Mouse (Mus musculus): ENCODE data around the gene Hsp90ab1. TPM values are rescaled to one million over a fixed set of nuclear protein-coding genes. Genes with fewer than 3 reads are reported as not detected.
A peak's percentile ranks its signal among the peaks of the same experiment; 100 is the strongest.

Hsp90ab1 gene
- polyA plus RNA-seq, 1 experiment = 3,708 TPM

DNA sequence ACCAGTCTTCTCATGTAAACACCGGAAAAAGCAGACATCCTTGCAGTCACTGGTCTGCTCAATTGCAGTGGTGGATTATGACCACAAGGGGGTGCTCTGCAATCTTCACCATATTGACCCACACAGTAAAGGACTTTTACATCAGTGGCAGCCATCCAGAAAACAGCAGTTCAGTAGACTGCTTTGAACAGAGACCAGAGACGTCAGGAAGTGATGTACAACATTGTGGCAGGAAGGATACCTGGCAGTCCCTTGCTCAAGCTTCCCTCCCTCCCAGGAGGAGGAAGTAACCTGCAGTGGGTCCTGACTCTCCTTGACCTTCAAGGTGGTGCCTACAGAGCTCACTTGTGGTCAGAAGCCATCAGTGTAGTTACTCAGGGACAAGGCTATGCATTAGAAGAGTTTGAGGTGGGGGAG lies 8.5 kb upstream of the Hsp90ab1 start:
- no peak overlapping the region for H3K9ac ChIP-seq (ENCODE audit: low read depth, poor library complexity, severe bottlenecking)
- H3K4me3 ChIP-seq (ENCODE audit: low read depth, low read length) = no peak overlapping the region
- TF ChIP-seq POLR2A (IDR thresholded peaks at IDR 0.05; ENCODE audit: insufficient read depth, low read length) (no peak), CTCF (IDR thresholded peaks at IDR 0.05; ENCODE audit: low read depth, low read length) (peak; percentile 14)
- H3K4me1 ChIP-seq (ENCODE audit: control insufficient read depth, insufficient read depth, low read length) = peaks cover 4% of the 10 kb centered on the region
- no peaks in the 10 kb centered on the region for H3K27me3 ChIP-seq (ENCODE audit: control insufficient read depth, insufficient read depth, low read length, poor library complexity, severe bottlenecking)
- no peaks in the 10 kb centered on the region for H3K9me3 ChIP-seq (replicated peaks; ENCODE audit: control insufficient read depth, insufficient read depth, low read length, poor library complexity, severe bottlenecking)
- H3K27ac ChIP-seq (ENCODE audit: insufficient read depth, low read length) = no peak overlapping the region
- H3K36me3 ChIP-seq (ENCODE audit: control insufficient read depth, insufficient read depth, low read length, poor library complexity, severe bottlenecking) = 0 out of 2 replicates have a peak, but pooled peaks cover under 1% of the 10 kb centered on the region

DNA sequence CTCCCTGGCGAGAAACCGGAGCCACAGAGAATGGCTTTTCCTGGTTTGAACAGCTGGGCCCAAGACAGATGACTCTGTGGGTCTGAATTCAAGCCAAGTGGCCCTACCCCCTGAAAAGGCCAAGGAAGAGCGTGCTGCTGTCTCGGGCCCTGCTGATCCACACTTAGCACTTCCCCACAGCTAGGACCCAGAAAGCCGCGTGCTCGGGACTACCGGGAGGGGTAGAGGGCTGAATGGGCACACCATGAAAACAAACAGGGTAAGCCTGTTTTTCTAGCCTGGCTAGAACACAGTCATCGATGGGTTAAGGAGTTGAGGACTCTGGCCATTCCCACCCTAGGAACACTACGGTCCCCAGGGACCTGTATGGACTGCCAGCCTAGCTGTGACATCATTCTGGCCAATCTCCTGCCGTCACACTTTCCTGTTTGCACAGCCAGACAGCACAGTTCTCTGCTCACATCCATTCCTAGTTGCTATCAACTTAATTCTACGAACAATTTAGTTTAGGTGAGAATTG lies 7.9 kb upstream of the Hsp90ab1 start:
- Histone ChIP-seq H3K4me3 (ENCODE audit: low read depth, low read length) (no peak overlapping the region), H3K9ac (ENCODE audit: low read depth, poor library complexity, severe bottlenecking) (no peak overlapping the region), H3K27me3 (ENCODE audit: control insufficient read depth, insufficient read depth, low read length, poor library complexity, severe bottlenecking) (no peaks in the 10 kb centered on the region), H3K4me1 (ENCODE audit: control insufficient read depth, insufficient read depth, low read length) (peaks cover 4% of the 10 kb centered on the region), H3K9me3 (replicated peaks; ENCODE audit: control insufficient read depth, insufficient read depth, low read length, poor library complexity, severe bottlenecking) (no peaks in the 10 kb centered on the region), H3K27ac (ENCODE audit: insufficient read depth, low read length) (peak overlapping the region; percentile 53), H3K36me3 (ENCODE audit: control insufficient read depth, insufficient read depth, low read length, poor library complexity, severe bottlenecking) (no peaks in the 10 kb centered on the region)
- TF ChIP-seq EP300 (IDR thresholded peaks at IDR 0.05; ENCODE audit: insufficient read depth, low read depth, low read length) = no peak
- TF ChIP-seq POLR2A (IDR thresholded peaks at IDR 0.05; ENCODE audit: insufficient read depth, low read length) = no peak

- no peaks in the 10 kb centered on the region for H3K36me3 ChIP-seq (ENCODE audit: control insufficient read depth, insufficient read depth, low read length, poor library complexity, severe bottlenecking)
- peak overlapping the region; percentile 25 for H3K9ac ChIP-seq (ENCODE audit: low read depth, poor library complexity, severe bottlenecking)
- H3K4me1 ChIP-seq (ENCODE audit: control insufficient read depth, insufficient read depth, low read length) = peaks cover 4% of the 10 kb centered on the region
- no peaks in the 10 kb centered on the region for H3K9me3 ChIP-seq (replicated peaks; ENCODE audit: control insufficient read depth, insufficient read depth, low read length, poor library complexity, severe bottlenecking)
- TF ChIP-seq EP300 (IDR thresholded peaks at IDR 0.05; ENCODE audit: insufficient read depth, low read depth, low read length) = peak; percentile 77; the same call in 1 of the 2 replicates
- TF ChIP-seq POLR2A (IDR thresholded peaks at IDR 0.05; ENCODE audit: insufficient read depth, low read length) = no peak
- H3K4me3 ChIP-seq (ENCODE audit: low read depth, low read length) = no peak overlapping the region
- no peaks in the 10 kb centered on the region for H3K27me3 ChIP-seq (ENCODE audit: control insufficient read depth, insufficient read depth, low read length, poor library complexity, severe bottlenecking)
- peak overlapping the region; percentile 65 for H3K27ac ChIP-seq (ENCODE audit: insufficient read depth, low read length)
Observed at GRCm38 (mm10) chr17:45579554-45579953, 6.5 kb upstream of the Hsp90ab1 start.

DNA sequence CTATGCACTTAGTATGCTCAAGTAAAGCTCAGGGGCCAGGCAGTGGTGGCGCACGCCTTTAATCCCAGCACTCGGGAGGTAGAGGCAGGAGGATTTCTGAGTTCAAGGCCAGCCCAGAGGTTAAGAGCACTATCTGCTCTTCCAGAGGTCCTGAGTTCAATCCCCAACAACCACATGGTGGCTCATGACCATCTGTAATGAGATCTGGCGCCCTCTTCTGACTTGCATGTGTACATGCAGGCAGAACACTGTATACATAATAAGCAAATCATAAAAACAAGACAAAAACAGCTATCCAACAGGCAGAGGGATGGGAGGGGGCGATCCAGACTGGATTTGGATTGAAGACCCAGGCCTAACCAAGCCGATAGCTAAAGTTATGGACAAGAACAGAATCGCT lies 5.8 kb upstream of the Hsp90ab1 start:
- Histone ChIP-seq H3K9ac (ENCODE audit: low read depth, poor library complexity, severe bottlenecking) (peak overlapping the region; percentile 25; the same call in 1 of the 2 replicates), H3K9me3 (replicated peaks; ENCODE audit: control insufficient read depth, insufficient read depth, low read length, poor library complexity, severe bottlenecking) (no peaks in the 10 kb centered on the region), H3K4me3 (ENCODE audit: low read depth, low read length) (no peak overlapping the region), H3K4me1 (ENCODE audit: control insufficient read depth, insufficient read depth, low read length) (peaks cover 4% of the 10 kb centered on the region), H3K27ac (ENCODE audit: insufficient read depth, low read length) (peak overlapping the region; percentile 65), H3K36me3 (ENCODE audit: control insufficient read depth, insufficient read depth, low read length, poor library complexity, severe bottlenecking) (no peaks in the 10 kb centered on the region), H3K27me3 (ENCODE audit: control insufficient read depth, insufficient read depth, low read length, poor library complexity, severe bottlenecking) (no peaks in the 10 kb centered on the region)
- TF ChIP-seq CTCF (IDR thresholded peaks at IDR 0.05; ENCODE audit: low read depth, low read length) (peak; percentile 19), POLR2A (IDR thresholded peaks at IDR 0.05; ENCODE audit: insufficient read depth, low read length) (no peak)

DNA sequence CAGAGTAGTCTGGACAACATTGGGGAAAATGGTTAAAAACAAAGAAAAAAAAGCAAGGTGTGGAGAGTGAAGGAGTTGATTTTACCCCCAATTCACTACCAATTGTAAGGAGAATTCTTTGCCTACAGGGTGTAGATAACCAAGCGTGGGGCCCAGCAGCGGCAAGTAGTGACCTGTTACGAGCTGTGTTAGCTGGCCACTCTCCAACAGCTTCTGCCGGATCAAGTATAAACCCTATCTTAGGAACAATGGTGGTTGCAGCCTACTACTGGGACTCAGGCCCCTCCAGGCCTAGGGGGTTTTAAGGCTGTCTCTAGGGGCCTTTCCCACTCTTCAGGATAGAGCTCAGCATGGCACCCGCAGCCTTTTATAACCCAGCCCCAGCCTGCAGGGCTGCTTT lies 5.2 kb upstream of the Hsp90ab1 start:
- no peak overlapping the region for H3K9ac ChIP-seq (ENCODE audit: low read depth, poor library complexity, severe bottlenecking)
- H3K4me3 ChIP-seq (ENCODE audit: low read depth, low read length) = no peak overlapping the region
- H3K36me3 ChIP-seq (ENCODE audit: control insufficient read depth, insufficient read depth, low read length, poor library complexity, severe bottlenecking) = no peaks in the 10 kb centered on the region
- H3K27ac ChIP-seq (ENCODE audit: insufficient read depth, low read length) = peak overlapping the region; percentile 33
- no peaks in the 10 kb centered on the region for H3K9me3 ChIP-seq (replicated peaks; ENCODE audit: control insufficient read depth, insufficient read depth, low read length, poor library complexity, severe bottlenecking)
- no peak for TF ChIP-seq POLR2A (IDR thresholded peaks at IDR 0.05; ENCODE audit: insufficient read depth, low read length)
- no peak for TF ChIP-seq CTCF (IDR thresholded peaks at IDR 0.05; ENCODE audit: low read depth, low read length)
- TF ChIP-seq EP300 (IDR thresholded peaks at IDR 0.05; ENCODE audit: insufficient read depth, low read depth, low read length) = no peak
- no peaks in the 10 kb centered on the region for H3K27me3 ChIP-seq (ENCODE audit: control insufficient read depth, insufficient read depth, low read length, poor library complexity, severe bottlenecking)
- H3K4me1 ChIP-seq (ENCODE audit: control insufficient read depth, insufficient read depth, low read length) = peaks cover 4% of the 10 kb centered on the region

DNA sequence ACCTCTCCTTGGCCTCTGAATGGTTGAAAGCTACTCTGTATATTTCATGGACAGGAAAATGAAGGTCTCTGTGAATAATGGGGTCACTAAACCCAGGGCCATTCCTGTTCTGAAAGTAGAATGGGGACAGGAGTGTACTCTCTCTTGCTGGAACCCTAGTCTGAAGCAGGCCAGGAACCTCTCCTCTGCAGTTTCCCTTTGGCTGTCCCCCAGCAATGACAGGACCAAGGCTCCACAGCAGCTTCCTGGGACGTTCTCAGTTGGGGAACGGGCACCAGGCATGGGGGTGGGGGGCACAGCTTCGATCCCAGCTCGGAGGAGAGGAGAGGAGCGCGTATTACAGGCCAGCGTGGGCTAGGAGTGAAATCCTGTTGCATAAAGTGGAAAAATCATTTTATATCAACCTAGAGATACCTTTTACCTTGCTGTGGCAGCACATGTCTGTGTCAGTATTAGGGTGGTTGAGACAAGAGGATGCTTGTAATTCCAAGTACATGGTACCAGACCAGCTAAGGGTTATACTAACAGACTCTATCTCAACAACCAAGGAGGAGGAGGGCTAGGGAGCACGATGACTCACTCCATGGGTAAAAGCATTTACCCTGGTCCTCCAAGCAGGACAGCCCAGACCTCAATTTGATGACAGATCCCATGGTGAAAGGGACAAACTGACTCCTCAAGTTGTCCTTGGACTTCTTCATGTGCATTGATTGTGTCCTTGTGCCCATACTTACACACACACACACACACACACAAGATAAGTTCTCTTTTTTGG lies 2.2 kb upstream of the Hsp90ab1 start:
- H3K4me3 ChIP-seq (ENCODE audit: low read depth, low read length) = no peak overlapping the region
- TF ChIP-seq CTCF (IDR thresholded peaks at IDR 0.05; ENCODE audit: low read depth, low read length) = no peak
- TF ChIP-seq POLR2A (IDR thresholded peaks at IDR 0.05; ENCODE audit: insufficient read depth, low read length) = no peak
- TF ChIP-seq EP300 (IDR thresholded peaks at IDR 0.05; ENCODE audit: insufficient read depth, low read depth, low read length) = no peak
- no peaks in the 10 kb centered on the region for H3K27me3 ChIP-seq (ENCODE audit: control insufficient read depth, insufficient read depth, low read length, poor library complexity, severe bottlenecking)
- no peaks in the 10 kb centered on the region for H3K9me3 ChIP-seq (replicated peaks; ENCODE audit: control insufficient read depth, insufficient read depth, low read length, poor library complexity, severe bottlenecking)
- peaks cover 19% of the 10 kb centered on the region for H3K36me3 ChIP-seq (ENCODE audit: control insufficient read depth, insufficient read depth, low read length, poor library complexity, severe bottlenecking)
- H3K9ac ChIP-seq (ENCODE audit: low read depth, poor library complexity, severe bottlenecking) = no peak overlapping the region
- H3K27ac ChIP-seq (ENCODE audit: insufficient read depth, low read length) = peak overlapping the region; percentile 71
- H3K4me1 ChIP-seq (ENCODE audit: control insufficient read depth, insufficient read depth, low read length) = peaks cover 3% of the 10 kb centered on the region
